Mouse (Mus musculus): ENCODE measurements around the gene Cwf19l1.
"Not testable (repeated sequence)": the region's sequence is repeated elsewhere in the genome, so short reads cannot be mapped to it uniquely, and the experiment has no call there.

Gene Cwf19l1

GRCm38 (mm10) chr19:44135072-44135959 is at the start of gene Cwf19l1:
Cwf19l1 (minus strand) TSS chr19:44135876.
- peak; percentile 86 for DNase-seq (ENCODE audit: low read depth, low spot score)

- DNase-seq (ENCODE audit: low read depth, low spot score), result no peak
These were observed 48.3 kb upstream of the Cwf19l1 start for GRCm38 (mm10) chr19:44183968-44184367.

- DNase-seq (ENCODE audit: low read depth, low spot score), result no peak
These were observed 44.8 kb upstream of the Cwf19l1 start for GRCm38 (mm10) chr19:44180502-44180901.

- no peak for DNase-seq (ENCODE audit: low read depth, low spot score)
These were observed 41.1 kb upstream of the Cwf19l1 start for GRCm38 (mm10) chr19:44176741-44177140.

- no peak for DNase-seq (ENCODE audit: low read depth, low spot score)
These were observed 39.2 kb upstream of the Cwf19l1 start for GRCm38 (mm10) chr19:44174835-44175234.

- DNase-seq (ENCODE audit: low read depth, low spot score), result peak; percentile 13
These were observed 25.8 kb upstream of the Cwf19l1 start for GRCm38 (mm10) chr19:44161515-44161914.

- no peak for DNase-seq (ENCODE audit: low read depth, low spot score)
These were observed 23.7 kb upstream of the Cwf19l1 start for GRCm38 (mm10) chr19:44159386-44159785.

- no peak for DNase-seq (ENCODE audit: low read depth, low spot score)
These were observed 21.3 kb upstream of the Cwf19l1 start for GRCm38 (mm10) chr19:44157005-44157404.

- no peak for DNase-seq (ENCODE audit: low read depth, low spot score)
These were observed 18.1 kb upstream of the Cwf19l1 start for GRCm38 (mm10) chr19:44153781-44154180.

GRCm38 (mm10) chr19:44148991-44149390 is 13.3 kb upstream of the Cwf19l1 start:
- DNase-seq (ENCODE audit: low read depth, low spot score), result no peak

GRCm38 (mm10) chr19:44148345-44148744 is 12.7 kb upstream of the Cwf19l1 start:
- no peak for DNase-seq (ENCODE audit: low read depth, low spot score)

- DNase-seq (ENCODE audit: low read depth, low spot score), result no peak
These were observed 11.3 kb upstream of the Cwf19l1 start for GRCm38 (mm10) chr19:44146951-44147350.

- DNase-seq (ENCODE audit: low read depth, low spot score), result no peak
These were observed 10.8 kb upstream of the Cwf19l1 start for GRCm38 (mm10) chr19:44146568-44146879.

- peak; percentile 72 for DNase-seq (ENCODE audit: low read depth, low spot score)
These were observed 10.3 kb upstream of the Cwf19l1 start, which contains the start of gene Bloc1s2 for GRCm38 (mm10) chr19:44145702-44146567. Bloc1s2 (minus strand) TSS chr19:44146446.

GRCm38 (mm10) chr19:44144366-44144765 is 8.7 kb upstream of the Cwf19l1 start:
- no peak for DNase-seq (ENCODE audit: low read depth, low spot score)

- no peak for DNase-seq (ENCODE audit: low read depth, low spot score)
These were observed 347 bp upstream of the Cwf19l1 start for GRCm38 (mm10) chr19:44135960-44136485.

- DNase-seq (ENCODE audit: low read depth, low spot score), result no peak
These were observed 2.8 kb downstream of the Cwf19l1 start for GRCm38 (mm10) chr19:44132917-44133316.

GRCm38 (mm10) chr19:44128560-44128959 is 7.1 kb downstream of the Cwf19l1 start:
- no peak for DNase-seq (ENCODE audit: low read depth, low spot score)

GRCm38 (mm10) chr19:44127729-44128497 is 7.8 kb downstream of the Cwf19l1 start:
- no peak for DNase-seq (ENCODE audit: low read depth, low spot score)

- no peak for DNase-seq (ENCODE audit: low read depth, low spot score)
These were observed 14.5 kb downstream of the Cwf19l1 start for GRCm38 (mm10) chr19:44121137-44121536.

GRCm38 (mm10) chr19:44120686-44121085 is 15.0 kb downstream of the Cwf19l1 start:
- not testable (repeated sequence) for DNase-seq (ENCODE audit: low read depth, low spot score)
